Mouse (Mus musculus) MEL (cell line): Measurements from ENCODE around the gene Rln3. TPM values are rescaled to one million over a fixed set of nuclear protein-coding genes. Genes with fewer than 3 reads are reported as not detected.

Source experiments
- DNase-seq: peaks from one replicate; pipeline ENCODE4 v3.0.0; 2011; ENCODE audit warnings: low read depth, low spot score
- H3K27ac ChIP-seq: 2 replicates; pipeline ENCODE4 v1.5.1; 2012; ENCODE audit warnings: low read depth, mild to moderate bottlenecking, control low read depth, low read length, moderate library complexity; ENCODE audit not compliant: control insufficient read depth
- H3K27me3 ChIP-seq, 2 experiments: fragments of 150-350 bp in 1 of 2; sonication (generic) in 1 of 2; 2 replicates each; pipeline ENCODE4 v1.6.1; 2012; ENCODE audit warnings: low read length in 2 of 2, mild to moderate bottlenecking in 2 of 2, improper control_type of control experiment in 1 of 2, moderate library complexity in 1 of 2; ENCODE audit not compliant: insufficient read depth in 2 of 2, control insufficient read depth in 1 of 2
- H3K36me3 ChIP-seq, 2 experiments: 2 replicates each; pipeline ENCODE4 v1.6.1; 2012 to 2014; ENCODE audit warnings: low read length in 2 of 2, improper control_type of control experiment in 1 of 2, inconsistent platforms in 1 of 2, mild to moderate bottlenecking in 1 of 2; ENCODE audit not compliant: insufficient read depth in 2 of 2, control insufficient read depth in 1 of 2
- H3K4me1 ChIP-seq, 2 experiments: fragments of 150-350 bp in 1 of 2; sonication (generic) in 1 of 2; 2 replicates each; pipeline ENCODE4 v1.6.1; 2012; ENCODE audit warnings: low read length in 2 of 2, improper control_type of control experiment in 1 of 2, mild to moderate bottlenecking in 1 of 2; ENCODE audit not compliant: insufficient read depth in 2 of 2, control insufficient read depth in 1 of 2
- H3K4me3 ChIP-seq, 2 experiments: fragments of 150-350 bp in 1 of 2; sonication (generic) in 1 of 2; 2 replicates each; pipeline ENCODE4 v1.5.1; 2012; ENCODE audit warnings: low read depth in 2 of 2, low read length in 2 of 2, mild to moderate bottlenecking in 2 of 2, moderate library complexity in 2 of 2, control low read depth in 1 of 2, improper control_type of control experiment in 1 of 2; ENCODE audit not compliant: control insufficient read depth in 1 of 2, insufficient read depth in 1 of 2
- H3K79me2 ChIP-seq: 2 replicates; pipeline ENCODE4 v1.6.1; 2012; ENCODE audit warnings: mild to moderate bottlenecking, low read length, moderate library complexity; ENCODE audit not compliant: control insufficient read depth, poor library complexity, insufficient read depth
- H3K9ac ChIP-seq: 2 replicates; pipeline ENCODE4 v1.6.1; 2012; ENCODE audit warnings: low read depth, mild to moderate bottlenecking, control low read depth, low read length, moderate library complexity; ENCODE audit not compliant: control insufficient read depth, poor library complexity, severe bottlenecking
- H3K9me3 ChIP-seq: fragments of 150-350 bp; sonication (generic); replicated peaks from 2 replicates; pipeline ENCODE4 v1.6.1; 2012; ENCODE audit warnings: mild to moderate bottlenecking, low read length, improper control_type of control experiment, moderate library complexity; ENCODE audit not compliant: insufficient read depth
- BHLHE40 ChIP-seq: IDR thresholded peaks from 2 replicates; pipeline ENCODE4 v1.6.1; 2012; ENCODE audit warnings: low read depth, mild to moderate bottlenecking, inconsistent platforms, low read length, improper control_type of control experiment, borderline replicate concordance
- CHD1 ChIP-seq: IDR thresholded peaks from 2 replicates; pipeline ENCODE4 v1.6.1; 2012; ENCODE audit warnings: low read depth, mild to moderate bottlenecking, inconsistent platforms, low read length, improper control_type of control experiment
- E2F4 ChIP-seq: IDR thresholded peaks from 2 replicates; pipeline ENCODE4 v1.6.1; 2011; ENCODE audit warnings: low read depth, low read length, improper control_type of control experiment, borderline replicate concordance
- EP300 ChIP-seq, 2 experiments: IDR thresholded peaks; 2 replicates each; pipeline ENCODE4 v1.6.1; 2011; ENCODE audit warnings: improper control_type of control experiment in 2 of 2, low read length in 2 of 2, low read depth in 1 of 2, mild to moderate bottlenecking in 1 of 2
- ETS1 ChIP-seq: IDR thresholded peaks from 2 replicates; pipeline ENCODE4 v1.6.1; 2012; ENCODE audit warnings: low read depth, mild to moderate bottlenecking, inconsistent platforms, low read length, improper control_type of control experiment, moderate library complexity
- GATA1 ChIP-seq: IDR thresholded peaks from 2 replicates; pipeline ENCODE4 v1.6.1; 2011; ENCODE audit warnings: low read depth, low read length, improper control_type of control experiment
- MAX ChIP-seq: IDR thresholded peaks from 2 replicates; pipeline ENCODE4 v1.6.1; 2011; ENCODE audit warnings: low read length, improper control_type of control experiment
- MAZ ChIP-seq: IDR thresholded peaks from 2 replicates; pipeline ENCODE4 v1.6.1; 2012; ENCODE audit warnings: low read depth, mild to moderate bottlenecking, inconsistent platforms, low read length, improper control_type of control experiment
- MYB ChIP-seq: IDR thresholded peaks from 2 replicates; pipeline ENCODE4 v1.6.1; 2011; ENCODE audit warnings: mild to moderate bottlenecking, low read depth, low read length, improper control_type of control experiment
- POLR2AphosphoS5 ChIP-seq: IDR thresholded peaks from 2 replicates; pipeline ENCODE4 v1.6.1; 2012; ENCODE audit warnings: low read depth, borderline replicate concordance, mild to moderate bottlenecking, inconsistent platforms, low read length, moderate library complexity, mixed read lengths
- RCOR1 ChIP-seq: IDR thresholded peaks from 2 replicates; pipeline ENCODE4 v1.6.1; 2012; ENCODE audit warnings: low read depth, mild to moderate bottlenecking, inconsistent platforms, low read length, improper control_type of control experiment
- SIN3A ChIP-seq: IDR thresholded peaks from 2 replicates; pipeline ENCODE4 v1.6.1; 2012; ENCODE audit warnings: low read length, improper control_type of control experiment, inconsistent platforms
- TBP ChIP-seq: IDR thresholded peaks from 2 replicates; pipeline ENCODE4 v1.8.0; 2011; ENCODE audit warnings: low read depth, low read length, improper control_type of control experiment
- UBTF ChIP-seq: IDR thresholded peaks from 2 replicates; pipeline ENCODE4 v1.6.1; 2012; ENCODE audit warnings: low read depth, mild to moderate bottlenecking, inconsistent platforms, low read length, improper control_type of control experiment, moderate library complexity, borderline replicate concordance; ENCODE audit not compliant: insufficient read depth
- ZMIZ1 ChIP-seq: IDR thresholded peaks from 2 replicates; pipeline ENCODE4 v1.6.1; 2012; ENCODE audit warnings: low read depth, mild to moderate bottlenecking, inconsistent platforms, low read length, improper control_type of control experiment, moderate library complexity
- ZNF384 ChIP-seq: IDR thresholded peaks from 2 replicates; pipeline ENCODE4 v1.6.1; 2012; ENCODE audit warnings: low read depth, mild to moderate bottlenecking, inconsistent platforms, low read length, improper control_type of control experiment
- polyA plus RNA-seq, 2 experiments: library from polyadenylated mRNA; stranded (reverse) in 1 of 2; unstranded in 1 of 2; fragments of >175 nt in 1 of 2; fragments of >200 nt in 1 of 2; gene quantifications; 2 replicates each; pipeline versions ENCODE4 v1.2.1 to v1.2.4; 2012; ENCODE audit warnings: low replicate concordance in 2 of 2, low read depth in 1 of 2; ENCODE audit not compliant: insufficient read length in 2 of 2, insufficient read depth in 1 of 2, missing spikeins in 1 of 2
- total RNA-seq: library from RNA; depleted of rRNA; stranded (reverse); fragments of 300-350 nt; gene quantifications from 2 replicates; pipeline ENCODE4 v1.2.3, GENCODE M21; 2012

Gene Rln3
- total and polyA plus RNA-seq, 3 experiments = not detected

GRCm38 (mm10) chr8:84002957-84003611, 41.7 kb downstream of the Rln3 start:
- H3K9me3 ChIP-seq = no peaks in the 10 kb centered on the region
- no peak for DNase-seq
- no peaks in the 10 kb centered on the region for H3K27me3 ChIP-seq
- no peak for TF ChIP-seq MAX
- TF ChIP-seq SIN3A = no peak
- TF ChIP-seq MAZ = no peak
- peaks cover 3 to 18% of the 10 kb centered on the region in 2 experiments; a peak in 2 of 4 replicates for H3K36me3 ChIP-seq
- peaks cover 4 to 29% of the 10 kb centered on the region in 2 experiments; a peak in 3 of 4 replicates for H3K4me1 ChIP-seq
- no peak overlapping the region; the same call in 1 of the 2 replicates for H3K27ac ChIP-seq
- no peak overlapping the region for H3K4me3 ChIP-seq
- H3K9ac ChIP-seq = no peak overlapping the region
- H3K79me2 ChIP-seq = peaks cover 15% of the 10 kb centered on the region

- DNase-seq = no peak
- Histone ChIP-seq H3K27ac (no peak within 1 kb of the TSS), H3K9ac (no peak within 1 kb of the TSS), H3K4me3 (no peak within 1 kb of the TSS), H3K27me3 (no peaks in the 10 kb centered on the region), H3K36me3 (peaks cover 3 to 18% of the 10 kb centered on the region in 2 experiments; a peak in 2 of 4 replicates), H3K79me2 (peaks cover 20% of the 10 kb centered on the region), H3K4me1 (peaks cover 5 to 29% of the 10 kb centered on the region in 2 experiments; a peak in 3 of 4 replicates), H3K9me3 (no peaks in the 10 kb centered on the region)
- TF ChIP-seq BHLHE40 (no peak), SIN3A (no peak), EP300 (IDR thresholded peaks at IDR 0.05; ENCODE audit: low read depth in 1 of 2, low read length in 2 of 2) (no peak), POLR2AphosphoS5 (no peak), MYB (no peak), RCOR1 (no peak), MAZ (no peak), ZNF384 (no peak), CHD1 (no peak), ZMIZ1 (no peak), MAX (no peak), E2F4 (no peak), GATA1 (no peak), UBTF (no peak), TBP (no peak), ETS1 (no peak)
These were observed 43.4 kb downstream of the Rln3 start, which contains the start of gene 1700067K01Rik for GRCm38 (mm10) chr8:84001281-84002000. TSS of gene 1700067K01Rik (plus strand) at chr8:84001502.
